Mouse (Mus musculus) lung, adult 10 weeks (tissue): ENCODE results near the gene Vps8. TPM values are rescaled to one million over a fixed set of nuclear protein-coding genes. Genes with fewer than 3 reads are reported as not detected.

Source experiments
- polyA plus RNA-seq: library from polyadenylated mRNA; stranded (reverse); fragments of 350-450 nt; fragmentation: Illumina TruSeq; extraction: RNeasy Lipid Tissue Mini Kit (QIAGEN cat#74804); gene quantifications from one replicate; pipeline ENCODE4 v1.2.3, GENCODE M21; 2014; ENCODE audit warnings: low read depth, low replicate concordance; ENCODE audit not compliant: insufficient read depth

Gene Vps8
- 6.8 TPM for polyA plus RNA-seq

GRCm38 (mm10) chr16:21422645-21423545 is at the start of gene Vps8:
Gene Vps8 (plus strand): TSS chr16:21423118.

Other genes starting within 250 kb of the Vps8 start
- gene Ephb3, start 218.4 kb upstream of the Vps8 start, polyA plus RNA-seq = 12.7 TPM